Mouse (Mus musculus): Measurements from ENCODE around the gene Slc44a2.
"Not testable (repeated sequence)": the region's sequence is repeated elsewhere in the genome, so short reads cannot be mapped to it uniquely, and the experiment has no call there.

Slc44a2 gene

GRCm38 (mm10) chr9:21305065-21305464 is 15.4 kb upstream of the Slc44a2 start:
- DNase-seq (ENCODE audit: low read depth): no peak

DNA sequence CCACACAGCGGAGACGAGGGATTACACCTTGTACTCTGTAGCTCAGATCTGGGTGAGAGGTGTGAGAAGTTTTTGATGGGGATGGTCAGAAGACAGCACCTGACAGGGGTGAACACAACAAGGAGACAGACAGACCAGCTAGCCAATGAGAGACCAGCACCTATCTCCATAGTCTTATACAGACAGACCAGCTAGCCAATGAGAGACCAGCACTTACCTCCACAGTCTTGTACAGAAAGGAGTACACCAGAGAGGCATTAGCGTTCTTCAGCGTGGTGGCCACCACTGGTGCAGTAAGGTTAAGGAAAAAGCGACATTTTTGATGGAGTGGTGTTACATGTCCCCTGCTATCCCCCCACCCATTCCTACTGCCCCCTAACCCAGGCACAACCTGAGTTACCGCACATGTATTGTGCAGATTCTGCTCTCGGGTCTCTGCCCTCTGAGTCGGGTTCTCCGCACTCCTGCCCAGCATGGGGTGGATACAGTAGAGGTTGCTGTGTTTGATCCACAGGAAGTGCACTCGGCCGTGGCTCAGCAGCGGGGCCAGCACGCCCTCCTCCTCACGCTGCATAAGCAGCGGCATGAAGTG is 11.3 kb upstream of the Slc44a2 start:
- DNase-seq (ENCODE audit: low read depth): peak; percentile 88

GRCm38 (mm10) chr9:21311695-21312094 is 8.8 kb upstream of the Slc44a2 start:
- DNase-seq (ENCODE audit: low read depth): no peak

GRCm38 (mm10) chr9:21312134-21312533 is 8.4 kb upstream of the Slc44a2 start, which contains the start of gene Ap1m2:
Gene Ap1m2, minus strand, starts transcription at chr9:21312337.
- no peak for DNase-seq (ENCODE audit: low read depth)

DNA sequence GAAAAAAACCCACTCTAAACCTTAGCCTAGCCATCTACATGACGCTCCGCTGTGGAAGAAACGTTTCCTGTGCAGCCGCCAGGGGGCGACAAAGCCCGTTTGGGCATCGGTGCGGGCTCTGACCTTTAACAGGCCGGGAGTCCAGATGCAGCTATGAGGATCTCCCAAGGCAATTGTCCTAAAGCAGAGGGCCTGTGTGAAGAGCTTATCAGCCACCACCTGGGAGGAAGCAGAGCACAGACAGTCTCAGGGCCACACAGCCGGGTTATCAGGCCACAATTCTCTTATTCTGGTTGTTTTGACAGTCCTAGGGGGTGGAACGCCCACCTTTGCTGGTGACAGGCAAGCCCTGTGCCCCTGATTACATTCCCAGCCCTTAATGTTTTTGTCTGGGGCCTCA is 7.1 kb upstream of the Slc44a2 start:
- DNase-seq (ENCODE audit: low read depth): peak; percentile 90

- no peak for DNase-seq (ENCODE audit: low read depth)
Measured at GRCm38 (mm10) chr9:21314367-21315140, 5.9 kb upstream of the Slc44a2 start.

DNA sequence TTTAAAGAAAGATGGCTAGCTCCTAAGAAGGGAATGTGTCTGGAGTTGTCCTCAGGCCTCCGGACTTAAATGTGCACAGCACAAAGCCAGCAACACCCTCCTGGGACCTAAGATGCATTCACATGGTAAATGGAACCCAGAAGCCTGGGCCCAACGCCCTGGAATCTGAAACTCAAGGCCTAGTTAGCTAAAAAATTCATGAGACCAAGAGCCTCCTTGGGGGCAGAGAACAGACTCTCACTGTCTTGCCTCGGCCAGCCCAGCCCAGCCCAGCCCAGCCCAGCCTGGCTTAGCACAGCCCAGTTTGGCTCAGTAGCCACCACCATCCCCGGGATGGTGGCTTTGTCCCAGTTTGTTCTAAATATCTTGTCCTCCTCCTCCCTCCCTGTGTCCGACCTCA is 5.1 kb upstream of the Slc44a2 start:
- DNase-seq (ENCODE audit: low read depth): no peak

DNA sequence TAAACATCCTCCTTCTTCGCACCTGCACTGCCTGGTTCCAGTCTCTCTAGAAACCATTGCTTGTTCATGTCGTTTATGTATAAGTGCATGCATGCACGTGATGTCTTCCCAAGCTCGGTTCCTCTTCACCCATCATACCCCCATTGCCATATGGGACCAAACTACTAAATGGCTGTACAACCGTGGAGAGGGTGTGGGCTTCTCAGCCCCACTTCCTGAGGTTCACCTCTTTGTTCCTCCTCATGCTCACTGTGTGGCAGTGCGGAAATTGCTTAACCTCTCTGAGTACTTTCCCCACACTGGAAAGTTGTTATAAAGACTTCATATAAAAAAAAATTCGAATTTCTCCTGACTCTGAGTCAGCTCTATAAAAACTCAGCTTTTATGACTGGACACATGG is 3.8 kb upstream of the Slc44a2 start:
- DNase-seq (ENCODE audit: low read depth): peak; percentile 75

DNA sequence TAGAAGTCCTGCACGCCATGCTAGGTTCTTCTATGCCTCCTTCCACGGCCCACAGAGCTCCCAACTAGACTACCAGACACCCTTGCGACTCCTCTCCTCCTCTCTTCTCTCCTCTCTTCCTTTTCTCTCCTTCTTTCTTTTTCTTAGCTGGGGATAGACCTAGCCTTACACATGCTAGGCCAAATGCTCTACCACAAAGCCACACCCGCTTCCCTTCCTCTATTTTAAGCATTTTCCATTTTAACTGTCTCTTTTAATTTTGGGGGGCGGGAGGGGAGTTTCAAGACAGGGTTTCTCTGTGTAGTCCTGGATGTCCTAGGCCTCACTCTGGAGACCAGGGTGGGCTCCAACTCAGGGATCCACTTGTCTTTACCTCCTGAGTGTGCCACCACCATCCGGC is 1.7 kb upstream of the Slc44a2 start:
- no peak for DNase-seq (ENCODE audit: low read depth)

GRCm38 (mm10) chr9:21319503-21319902 is 995 bp upstream of the Slc44a2 start:
- no peak for DNase-seq (ENCODE audit: low read depth)

DNA sequence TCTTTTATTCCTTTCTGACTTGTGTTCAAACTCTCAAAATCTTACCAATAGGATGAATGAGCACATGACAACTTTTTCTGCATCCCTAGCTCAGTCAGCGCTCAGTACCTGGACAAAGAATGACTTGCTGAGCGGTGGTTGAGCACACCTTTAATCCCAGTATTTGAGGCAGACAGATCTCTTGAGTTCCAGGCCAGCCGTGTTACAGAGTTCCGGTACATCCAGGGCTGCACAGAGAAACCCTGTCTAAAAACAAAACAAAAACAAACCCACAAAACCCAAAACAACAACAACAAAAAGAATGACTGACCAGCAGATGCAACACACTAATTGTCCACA is 249 bp upstream of the Slc44a2 start:
- no peak for DNase-seq (ENCODE audit: low read depth)

DNA sequence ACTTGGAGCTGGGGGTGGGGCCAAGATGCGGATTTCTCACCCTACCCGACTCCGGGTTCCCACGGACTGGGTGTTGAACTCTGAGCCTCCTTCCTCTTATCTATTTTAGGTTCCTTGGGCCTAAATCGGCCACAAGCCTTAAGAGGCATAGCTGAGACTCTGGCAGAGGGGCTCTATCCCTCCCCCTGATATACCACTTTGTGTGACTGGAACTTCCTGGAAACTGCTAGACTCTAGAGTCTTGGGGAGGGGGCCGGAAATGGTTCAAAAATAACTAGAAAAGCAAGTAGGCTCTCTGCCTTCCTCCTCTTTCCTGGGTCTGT is 976 bp downstream of the Slc44a2 start:
- peak; percentile 79 for DNase-seq (ENCODE audit: low read depth)

- DNase-seq (ENCODE audit: low read depth): peak; percentile 72
Measured at GRCm38 (mm10) chr9:21322211-21322916, 1.9 kb downstream of the Slc44a2 start.

DNA sequence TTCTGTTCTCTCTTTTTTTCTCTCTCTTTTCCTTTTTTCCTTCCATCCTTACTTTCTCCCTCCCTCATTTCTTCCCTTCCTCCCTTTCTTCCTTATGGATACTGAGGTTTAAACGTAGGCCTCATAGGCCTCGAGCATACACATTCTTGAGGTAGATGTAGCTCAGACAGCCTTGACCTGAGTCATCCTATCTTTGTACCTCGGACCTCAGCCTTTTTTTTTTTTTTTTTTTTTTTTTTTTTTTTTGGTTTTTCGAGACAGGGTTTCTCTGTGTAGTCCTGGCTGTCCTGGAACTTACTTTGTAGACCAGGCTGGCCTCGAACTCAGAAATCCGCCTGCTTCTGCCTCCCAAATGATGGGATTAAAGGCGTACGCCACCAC is 2.4 kb downstream of the Slc44a2 start:
- not testable (repeated sequence) for DNase-seq (ENCODE audit: low read depth)

DNA sequence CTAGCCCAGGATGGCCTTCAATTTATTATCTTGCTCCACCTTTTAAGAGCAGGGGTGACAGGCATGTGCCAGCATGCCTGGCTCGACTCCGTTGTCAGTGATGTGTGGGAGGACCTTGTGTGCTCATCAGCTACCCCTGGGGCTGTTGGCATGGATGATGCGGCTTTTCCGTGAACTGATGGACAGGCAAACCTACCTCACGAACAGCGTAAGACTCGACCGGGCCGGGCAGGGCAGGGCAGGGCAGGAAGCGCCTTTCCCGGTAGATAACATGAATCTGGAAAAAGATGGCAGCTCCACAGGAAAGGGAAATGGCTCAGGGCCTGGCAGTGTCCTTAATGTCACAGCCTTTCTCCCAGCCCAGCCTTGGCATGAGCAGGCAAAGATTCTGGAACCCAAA is 3.8 kb downstream of the Slc44a2 start:
- no peak for DNase-seq (ENCODE audit: low read depth)

GRCm38 (mm10) chr9:21327569-21327968 is 7.1 kb downstream of the Slc44a2 start:
- no peak for DNase-seq (ENCODE audit: low read depth)

- DNase-seq (ENCODE audit: low read depth): peak; percentile 84
Measured at GRCm38 (mm10) chr9:21328041-21328440, 7.5 kb downstream of the Slc44a2 start.

- no peak for DNase-seq (ENCODE audit: low read depth)
Measured at GRCm38 (mm10) chr9:21329041-21329440, 8.5 kb downstream of the Slc44a2 start.

- peak; percentile 64 for DNase-seq (ENCODE audit: low read depth)
Measured at GRCm38 (mm10) chr9:21329699-21330289, 9.3 kb downstream of the Slc44a2 start.

DNA sequence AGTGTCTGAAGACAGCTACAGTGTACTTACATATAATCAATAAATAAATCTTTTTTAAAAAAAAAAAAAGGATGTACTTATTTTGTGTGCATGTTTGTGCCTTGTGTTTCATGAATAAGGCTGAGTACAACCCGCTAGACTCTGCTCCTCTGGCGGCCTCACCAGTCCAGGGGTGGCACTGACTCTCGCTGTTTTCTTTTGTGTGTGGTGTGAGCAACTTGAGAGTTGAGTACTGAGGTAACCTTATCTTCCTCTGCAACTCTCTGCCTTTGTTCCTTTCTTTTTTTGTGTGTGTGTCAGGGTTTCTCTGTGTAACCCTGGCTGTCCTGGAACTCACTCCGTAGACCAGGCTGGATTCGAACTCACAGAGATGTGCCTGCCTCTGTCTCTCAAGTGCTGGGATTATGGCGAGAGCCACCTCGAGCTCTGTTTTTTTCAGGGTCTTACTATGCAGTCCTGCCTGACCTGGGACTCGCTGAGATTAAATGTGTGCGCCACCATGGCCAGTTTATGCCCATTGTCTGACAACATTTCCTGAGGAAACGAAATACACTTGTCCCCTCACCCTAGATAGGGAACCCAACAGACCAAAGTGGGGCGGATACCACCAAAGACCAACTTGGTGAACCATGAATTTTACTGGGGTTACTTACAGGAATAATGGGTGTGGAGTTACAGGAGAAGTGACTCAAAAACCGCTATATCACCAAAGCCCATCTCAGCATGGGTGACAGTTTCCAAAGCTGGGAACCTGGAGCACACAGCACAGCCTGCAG is 11.1 kb downstream of the Slc44a2 start:
- DNase-seq (ENCODE audit: low read depth): peak; percentile 47

- peak; percentile 72 for DNase-seq (ENCODE audit: low read depth)
Measured at GRCm38 (mm10) chr9:21332161-21333061, 11.9 kb downstream of the Slc44a2 start.

All from naive thymus-derived CD4-positive, alpha-beta T cell, adult 2 months (primary cell).